Mouse (Mus musculus) forebrain, embryonic 13.5 days (tissue): ENCODE data around the gene Tuba4a. TPM values are rescaled to one million over a fixed set of nuclear protein-coding genes. Genes with fewer than 3 reads are reported as not detected.
A peak's percentile ranks its signal among the peaks of the same experiment; 100 is the strongest.

Experiments
- ATAC-seq: fragments of 200-750 bp; cut with Nextera tagmentation; 2 replicates; pipeline ENCODE4 v1.8.0; 2017
- H3K27ac ChIP-seq: fragments of 300-500 bp; sonication (generic); 2 replicates; pipeline ENCODE4 v1.5.1; 2015; ENCODE audit warnings: inconsistent platforms, mild to moderate bottlenecking, moderate library complexity
- H3K27me3 ChIP-seq: fragments of 300-500 bp; sonication (generic); 2 replicates; pipeline ENCODE4 v1.6.1; 2015; ENCODE audit warnings: mild to moderate bottlenecking, inconsistent platforms
- H3K36me3 ChIP-seq: fragments of 300-500 bp; sonication (generic); 2 replicates; pipeline ENCODE4 v1.6.1; 2015; ENCODE audit warnings: mild to moderate bottlenecking, inconsistent platforms; ENCODE audit not compliant: poor library complexity, severe bottlenecking
- H3K4me1 ChIP-seq: fragments of 300-500 bp; sonication (generic); 2 replicates; pipeline ENCODE4 v1.6.1; 2015; ENCODE audit warnings: inconsistent platforms
- H3K4me2 ChIP-seq: fragments of 300-500 bp; sonication (generic); 2 replicates; pipeline ENCODE4 v1.6.1; 2015; ENCODE audit warnings: inconsistent platforms, mild to moderate bottlenecking, moderate library complexity
- H3K4me3 ChIP-seq: fragments of 300-500 bp; sonication (generic); 2 replicates; pipeline ENCODE4 v1.5.1; 2015; ENCODE audit warnings: mild to moderate bottlenecking, inconsistent platforms
- H3K9ac ChIP-seq: fragments of 300-500 bp; sonication (generic); 2 replicates; pipeline ENCODE4 v1.6.1; 2015; ENCODE audit warnings: mild to moderate bottlenecking, inconsistent platforms
- H3K9me3 ChIP-seq: fragments of 300-500 bp; sonication (generic); replicated peaks from 2 replicates; pipeline ENCODE4 v1.6.1; 2016; ENCODE audit warnings: inconsistent platforms
- WGBS: fragments of 180-500 bp; shearing (Covaris S2); methylation state at CpG from one replicate; pipeline ENCODE4 v1.1.7; 2015; 5-methylcytosine and 5-hydroxymethylcytosine counted together
- polyA plus RNA-seq: library from polyadenylated mRNA; unstranded; fragments of >200 nt; fragmentation: Nextera tagmentation; extraction: Ambion mirVana; gene quantifications from 2 replicates; pipeline ENCODE4 v1.2.1, GENCODE M21; 2015

Gene Tuba4a
- polyA plus RNA-seq, 1 experiment from 2014 or later = 16.6 TPM

- ATAC-seq = no peak
- WGBS = 85% methylated on average over 4 of the region's 4 CpGs
- Histone ChIP-seq H3K9ac (no peak overlapping the region), H3K36me3 (no peaks in the 10 kb centered on the region), H3K4me3 (no peak overlapping the region), H3K9me3 (no peaks in the 10 kb centered on the region), H3K27me3 (peaks cover 10% of the 10 kb centered on the region; the same call in 1 of the 2 replicates), H3K4me2 (no peak overlapping the region), H3K4me1 (peaks cover 17% of the 10 kb centered on the region; the same call in 1 of the 2 replicates), H3K27ac (no peak overlapping the region)
Measured at GRCm38 (mm10) chr1:75231224-75231623, 11.6 kb upstream of the Tuba4a start.

GRCm38 (mm10) chr1:75230335-75230994 is 10.8 kb upstream of the Tuba4a start:
- no peak for ATAC-seq

DNA sequence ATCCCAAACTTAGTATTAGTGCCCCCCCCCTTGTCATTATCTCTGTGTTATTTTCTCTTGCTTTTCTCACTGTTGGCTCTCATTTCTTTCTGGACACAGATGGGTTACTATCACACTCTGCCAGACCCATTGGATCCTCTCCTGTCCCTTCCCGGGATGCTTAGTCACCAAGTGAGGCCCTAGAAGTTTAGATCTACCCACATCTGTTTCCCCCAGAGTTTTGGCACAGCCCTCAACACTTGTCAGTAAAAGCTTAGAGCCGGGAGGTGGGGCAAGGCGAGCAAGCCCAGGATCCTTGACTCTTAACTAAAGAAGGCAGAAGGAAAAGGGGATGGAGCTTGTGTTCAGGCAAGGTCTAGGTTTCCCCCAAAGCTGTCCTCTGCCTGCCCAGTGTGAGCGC is 9.5 kb upstream of the Tuba4a start:
- WGBS = 80% methylated on average over 4 of the region's 4 CpGs
- peaks cover 10% of the 10 kb centered on the region; the same call in 1 of the 2 replicates for H3K27me3 ChIP-seq
- no peak for ATAC-seq

More at GRCm38 (mm10) chr1:75230335-75230994, 10.8 kb upstream of the Tuba4a start:
- Histone ChIP-seq H3K27ac (no peak overlapping the region), H3K4me2 (no peak overlapping the region), H3K4me3 (no peak overlapping the region), H3K9ac (no peak overlapping the region), H3K36me3 (no peaks in the 10 kb centered on the region), H3K9me3 (no peaks in the 10 kb centered on the region), H3K4me1 (peaks cover 11% of the 10 kb centered on the region; the same call in 1 of the 2 replicates), H3K27me3 (peaks cover 10% of the 10 kb centered on the region; the same call in 1 of the 2 replicates)
- WGBS = 83% methylated on average over 7 of the region's 7 CpGs

GRCm38 (mm10) chr1:75227653-75228052 is 8.0 kb upstream of the Tuba4a start:
- H3K9ac ChIP-seq = no peak overlapping the region
- H3K4me1 ChIP-seq = no peaks in the 10 kb centered on the region
- H3K4me2 ChIP-seq = no peak overlapping the region
- H3K27me3 ChIP-seq = peaks cover 18% of the 10 kb centered on the region
- no peak for ATAC-seq
- no peaks in the 10 kb centered on the region for H3K36me3 ChIP-seq
- H3K4me3 ChIP-seq = no peak overlapping the region
- H3K27ac ChIP-seq = no peak overlapping the region
- H3K9me3 ChIP-seq = no peaks in the 10 kb centered on the region
- 64% methylated on average over 1 of the region's 1 CpGs for WGBS

More for the DNA sequence above, 9.5 kb upstream of the Tuba4a start:
- Histone ChIP-seq H3K27ac (no peak overlapping the region), H3K9ac (no peak overlapping the region), H3K4me2 (no peak overlapping the region), H3K4me1 (peaks cover 4% of the 10 kb centered on the region; the same call in 1 of the 2 replicates), H3K36me3 (no peaks in the 10 kb centered on the region), H3K9me3 (no peaks in the 10 kb centered on the region), H3K4me3 (no peak overlapping the region)

DNA sequence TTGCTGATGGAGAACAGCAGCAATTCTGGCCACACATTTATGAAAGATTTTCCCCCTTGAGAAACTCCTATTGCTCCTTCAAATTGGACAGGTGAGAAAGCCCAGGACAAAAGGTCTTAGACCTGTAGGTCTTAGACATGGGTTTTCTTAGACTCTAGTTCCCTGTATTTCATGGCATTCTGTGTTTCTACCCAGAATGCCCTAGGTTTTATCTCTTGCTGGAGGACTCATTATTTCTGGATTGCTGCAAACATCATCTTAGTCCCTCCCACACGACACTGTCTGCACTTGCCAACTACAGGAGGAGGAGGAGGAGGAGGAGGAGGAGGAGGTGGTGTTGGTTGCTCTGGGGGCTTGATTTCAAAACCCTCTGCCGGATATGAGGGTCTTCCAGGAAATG is 6.5 kb upstream of the Tuba4a start:
- H3K4me3 ChIP-seq = no peak overlapping the region
- whole genome bisulfite sequencing = 54% methylated on average over 2 of the region's 2 CpGs
- H3K27ac ChIP-seq = no peak overlapping the region
- H3K9ac ChIP-seq = no peak overlapping the region
- H3K4me1 ChIP-seq = no peaks in the 10 kb centered on the region
- no peaks in the 10 kb centered on the region for H3K36me3 ChIP-seq
- H3K4me2 ChIP-seq = no peak overlapping the region
- ATAC-seq = no peak
- peaks cover 33% of the 10 kb centered on the region for H3K27me3 ChIP-seq
- no peaks in the 10 kb centered on the region for H3K9me3 ChIP-seq

- ATAC-seq = no peak
- no peak overlapping the region for H3K4me3 ChIP-seq
- H3K9me3 ChIP-seq = no peaks in the 10 kb centered on the region
- H3K27ac ChIP-seq = no peak overlapping the region
- no peaks in the 10 kb centered on the region for H3K36me3 ChIP-seq
- no peak overlapping the region for H3K4me2 ChIP-seq
- WGBS = 58% methylated on average over 3 of the region's 3 CpGs
- H3K9ac ChIP-seq = no peak overlapping the region
- H3K4me1 ChIP-seq = no peaks in the 10 kb centered on the region
- peaks cover 37% of the 10 kb centered on the region for H3K27me3 ChIP-seq
Measured at GRCm38 (mm10) chr1:75225473-75225872, 5.8 kb upstream of the Tuba4a start.

DNA sequence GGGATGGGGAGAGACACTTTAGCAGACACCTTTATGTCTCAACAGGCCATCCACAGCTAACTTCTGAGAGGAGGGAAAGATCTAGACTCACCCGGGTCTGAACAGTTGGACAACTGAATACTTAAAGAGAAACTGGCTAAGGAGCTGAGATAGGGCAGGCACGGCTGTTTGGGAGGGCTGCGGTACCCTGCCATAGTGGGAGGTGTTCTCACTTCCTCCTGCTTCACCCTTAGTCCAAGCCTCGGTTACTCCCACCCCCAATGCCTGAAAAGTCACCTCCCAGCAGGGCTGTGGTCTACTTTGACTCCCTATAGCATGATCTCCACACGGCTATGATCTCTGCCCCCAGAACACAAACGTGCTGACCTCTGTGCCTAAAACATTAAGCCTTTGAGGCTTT is 3.9 kb upstream of the Tuba4a start:
- H3K27ac ChIP-seq = no peak overlapping the region
- 74% methylated on average over 6 of the region's 6 CpGs for WGBS
- H3K4me1 ChIP-seq = peaks cover 13% of the 10 kb centered on the region
- no peaks in the 10 kb centered on the region for H3K9me3 ChIP-seq
- no peak for ATAC-seq
- no peaks in the 10 kb centered on the region for H3K36me3 ChIP-seq
- H3K4me2 ChIP-seq = no peak overlapping the region
- H3K9ac ChIP-seq = no peak overlapping the region
- H3K27me3 ChIP-seq = peaks cover 48% of the 10 kb centered on the region
- H3K4me3 ChIP-seq = no peak overlapping the region

DNA sequence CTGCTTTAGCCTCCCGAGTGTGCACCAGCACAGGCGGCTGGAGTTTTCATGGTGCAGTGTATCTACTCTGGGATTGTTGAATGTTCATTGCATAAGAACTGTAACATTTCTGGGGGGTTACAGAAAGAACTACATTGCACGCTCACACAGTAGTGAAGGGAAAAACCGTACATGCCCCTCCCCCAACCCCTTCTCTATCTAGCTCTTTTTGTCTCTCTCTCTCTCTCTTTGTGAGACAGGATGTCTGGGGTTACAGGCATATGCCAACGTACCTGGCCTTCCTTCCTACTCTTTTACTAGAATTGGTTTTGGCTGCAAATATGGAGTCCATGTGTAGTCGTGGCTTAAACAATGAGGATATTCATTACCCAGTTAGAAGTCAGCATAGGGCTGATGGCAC is 3.3 kb upstream of the Tuba4a start:
- Histone ChIP-seq H3K27ac (no peak overlapping the region), H3K4me1 (peaks cover 18% of the 10 kb centered on the region), H3K4me2 (no peak overlapping the region), H3K27me3 (peaks cover 54% of the 10 kb centered on the region), H3K4me3 (no peak overlapping the region), H3K36me3 (no peaks in the 10 kb centered on the region), H3K9ac (no peak overlapping the region), H3K9me3 (no peaks in the 10 kb centered on the region)
- 87% methylated on average over 6 of the region's 6 CpGs for WGBS
- no peak for ATAC-seq

GRCm38 (mm10) chr1:75221538-75221937 is 1.9 kb upstream of the Tuba4a start:
- Histone ChIP-seq H3K27ac (no peak overlapping the region), H3K4me3 (no peak overlapping the region), H3K4me1 (peaks cover 21% of the 10 kb centered on the region), H3K9me3 (no peaks in the 10 kb centered on the region), H3K27me3 (peaks cover 68% of the 10 kb centered on the region), H3K4me2 (no peak overlapping the region), H3K9ac (no peak overlapping the region), H3K36me3 (no peaks in the 10 kb centered on the region)
- WGBS = 75% methylated on average over 3 of the region's 3 CpGs
- no peak for ATAC-seq

DNA sequence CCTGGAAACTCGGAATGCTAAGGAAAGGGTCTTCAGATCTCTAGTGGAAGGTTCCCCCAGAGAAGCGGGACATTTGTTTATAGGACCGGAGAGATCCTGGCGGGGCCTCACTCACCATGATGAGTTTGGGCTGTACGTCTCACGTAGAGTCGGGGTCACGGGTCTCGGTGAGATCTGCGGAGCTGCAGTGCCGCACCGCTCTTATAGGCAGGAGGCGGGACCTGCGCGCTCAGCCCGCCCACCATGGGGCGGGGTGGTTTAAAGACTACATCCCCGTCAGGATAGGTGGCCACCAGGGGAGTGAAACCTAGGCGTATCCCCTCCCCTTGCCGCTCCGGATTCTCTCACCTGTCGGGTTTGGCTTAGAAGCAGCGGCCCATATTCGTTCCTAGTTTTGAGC is 587 bp downstream of the Tuba4a start:
- under 1% methylated on average over 24 of the region's 24 CpGs for WGBS
- Histone ChIP-seq H3K27me3 (peaks cover 79% of the 10 kb centered on the region), H3K4me2 (peak overlapping the region; percentile 91), H3K4me3 (peak overlapping the region; percentile 54), H3K9me3 (no peaks in the 10 kb centered on the region), H3K36me3 (peaks cover 22% of the 10 kb centered on the region), H3K9ac (peak overlapping the region; percentile 65), H3K27ac (no peak overlapping the region), H3K4me1 (peaks cover 21% of the 10 kb centered on the region)
- peak; percentile 86 for ATAC-seq

DNA sequence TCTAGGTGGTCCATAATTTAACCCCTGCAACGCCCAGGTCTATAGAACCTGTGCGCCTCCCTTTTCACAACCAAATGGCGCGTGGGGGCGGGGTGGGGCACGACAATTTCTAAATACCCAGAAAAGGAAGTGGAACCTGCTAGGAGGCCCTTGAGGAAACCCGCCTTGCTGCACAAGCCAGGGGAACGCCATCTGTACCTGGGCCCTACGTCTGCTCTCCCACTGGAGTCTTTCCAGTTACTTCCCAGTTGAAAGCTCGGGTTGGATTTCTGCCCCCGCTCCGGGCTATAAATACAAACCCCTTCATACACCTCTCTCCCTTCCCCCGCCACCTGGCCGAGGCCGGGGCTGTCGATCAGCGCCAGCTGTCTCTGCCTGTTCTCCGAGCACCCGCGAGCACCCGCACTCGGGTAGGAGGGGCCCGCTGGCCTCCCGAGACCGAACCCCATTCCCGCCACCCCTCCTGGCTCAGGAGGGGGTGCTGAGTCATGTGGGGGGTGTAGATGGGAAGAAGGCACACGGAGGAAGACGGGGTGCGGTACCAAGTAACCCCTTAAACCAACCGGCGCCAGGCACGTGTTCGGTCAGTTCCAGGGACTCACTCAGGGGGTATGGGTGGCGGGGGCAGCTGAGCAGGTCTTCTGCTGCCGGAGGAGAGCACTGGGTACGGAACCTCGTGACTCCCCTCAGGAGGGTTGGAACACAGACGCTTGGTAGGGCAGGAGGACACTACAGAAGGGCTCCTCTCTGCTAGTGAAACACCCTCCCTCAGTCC is 1.3 kb downstream of the Tuba4a start:
- H3K27ac ChIP-seq = peak overlapping the region; percentile 20
- H3K4me1 ChIP-seq = peaks cover 21% of the 10 kb centered on the region
- H3K9me3 ChIP-seq = no peaks in the 10 kb centered on the region
- H3K4me2 ChIP-seq = peak overlapping the region; percentile 91
- H3K4me3 ChIP-seq = peak overlapping the region; percentile 54
- 1% methylated on average over 35 of the region's 38 CpGs for WGBS
- H3K36me3 ChIP-seq = peaks cover 29% of the 10 kb centered on the region
- ATAC-seq = peak; percentile 56
- H3K27me3 ChIP-seq = peaks cover 78% of the 10 kb centered on the region
- peak overlapping the region; percentile 65 for H3K9ac ChIP-seq

DNA sequence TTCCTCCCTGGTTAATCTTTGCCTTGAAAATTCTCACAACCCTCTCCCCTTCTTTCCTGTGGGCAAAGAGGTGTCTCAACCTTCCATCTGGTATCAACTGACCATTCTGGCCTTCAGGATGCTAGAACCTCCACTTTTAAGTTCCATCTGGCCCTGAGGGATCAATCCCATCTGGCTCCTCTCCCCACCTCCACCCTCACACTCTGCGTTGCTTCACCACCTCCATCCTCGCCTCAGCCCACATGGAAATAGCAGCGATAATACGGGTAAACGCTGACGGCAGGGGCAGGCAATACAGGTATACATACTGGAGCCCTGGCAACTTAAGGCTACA is 1.8 kb downstream of the Tuba4a start:
- Histone ChIP-seq H3K4me2 (peak overlapping the region; percentile 91), H3K4me3 (peak overlapping the region; percentile 54), H3K4me1 (peaks cover 23% of the 10 kb centered on the region), H3K9me3 (no peaks in the 10 kb centered on the region), H3K27ac (peak overlapping the region; percentile 20; the same call in 1 of the 2 replicates), H3K27me3 (peaks cover 73% of the 10 kb centered on the region), H3K36me3 (peaks cover 34% of the 10 kb centered on the region), H3K9ac (peak overlapping the region; percentile 65; the same call in 1 of the 2 replicates)
- WGBS = 5% methylated on average over 6 of the region's 6 CpGs
- ATAC-seq = no peak
